Mouse (Mus musculus): Measurements from ENCODE around the gene Polr3f. TPM values are rescaled to one million over a fixed set of nuclear protein-coding genes. Genes with fewer than 3 reads are reported as not detected.

The Polr3f gene
- total RNA-seq, 2 experiments from 2014 or later: 14.6 to 16.9 TPM

DNA sequence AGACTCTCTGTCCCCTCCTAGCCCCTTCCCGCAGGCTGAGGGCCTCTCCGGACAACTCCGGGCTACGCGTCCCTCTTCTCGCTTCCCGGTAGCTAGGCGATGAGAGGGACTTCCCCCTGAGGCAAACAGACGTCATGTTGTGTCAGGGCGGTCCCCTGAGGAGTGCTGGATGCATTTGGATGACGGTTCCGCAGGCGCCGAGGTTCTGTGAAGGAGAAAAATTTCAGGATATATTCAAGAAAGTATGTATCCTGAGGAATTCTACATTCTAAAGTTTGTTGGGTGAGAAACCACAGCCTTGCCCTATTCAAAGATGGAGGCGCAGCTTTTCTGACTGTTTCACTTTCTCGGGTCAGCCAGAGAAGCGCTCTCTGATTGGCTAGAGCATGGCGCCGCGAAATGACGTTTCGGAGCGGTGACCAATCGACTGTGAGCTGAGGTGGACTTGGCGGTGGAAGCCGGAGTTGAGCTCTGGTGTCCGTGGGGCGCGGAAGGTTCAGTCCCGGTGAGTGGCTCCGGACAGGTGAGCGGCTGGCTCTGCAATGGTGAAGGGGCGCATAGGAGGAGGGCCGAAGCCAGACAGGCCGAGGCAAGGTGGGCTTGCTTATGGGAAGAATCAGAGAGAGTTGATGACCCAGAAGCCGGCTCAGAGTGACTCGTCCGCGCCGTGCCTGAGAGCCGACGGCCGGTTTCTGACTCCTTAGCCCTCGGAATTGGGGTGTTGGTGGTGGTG, 28.5 kb downstream of the Polr3f start, which contains the start of gene Sec23b:
Gene Sec23b, plus strand, starts transcription at position 410 of the 733 bp plus-strand sequence.
- DNase-seq: peak; percentile 98
- intact Hi-C loops (cut with DNase I): loop anchor here (1.0 to 5.0 kb wide), 2 partner anchors 29 to 36 kb away; partner anchors contain the start of genes Dzank1, Polr3f and Smim26

DNA sequence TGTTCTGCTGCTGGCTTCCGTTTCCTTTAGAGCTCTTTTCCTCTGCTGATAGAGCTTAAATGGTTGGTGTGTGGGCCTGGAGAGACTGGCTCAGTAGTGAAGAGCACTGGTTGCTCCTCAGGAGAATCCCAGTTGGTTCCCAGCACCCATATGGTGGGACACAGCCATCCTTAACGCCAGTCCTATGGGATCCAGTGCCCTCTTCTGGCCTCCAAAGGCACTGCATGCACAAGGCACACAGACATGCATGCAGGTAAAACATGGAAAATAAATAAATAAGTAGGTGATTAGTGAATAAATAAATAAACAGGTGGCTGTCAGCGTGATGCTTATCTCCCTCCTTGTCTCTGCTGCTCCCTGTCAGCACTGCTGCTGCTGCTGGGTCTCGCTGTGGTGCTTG, 61.2 kb downstream of the Polr3f start:
- intact Hi-C loops (cut with DNase I): no loop called here
- DNase-seq: no peak

Other genes starting within 250 kb of the Polr3f start
- not detected for gene Ovol2, start 195.6 kb upstream of the Polr3f start, total RNA-seq (2021)
- 10 to 100 TPM; 30.3 to 32.5 TPM for gene Kat14, start 158.7 kb upstream of the Polr3f start, total RNA-seq (2021)
- gene Pet117, start 158.7 kb upstream of the Polr3f start, total RNA-seq (2021): 10 to 100 TPM in 1 of 2 experiments, 1 to 10 TPM in 1; 9.1 to 14.1 TPM
- gene Dzank1, start 304 bp upstream of the Polr3f start, total RNA-seq (2021): 1 to 10 TPM; 1.8 to 2.2 TPM
- 10 to 100 TPM; 14.4 to 15.0 TPM for gene Rbbp9, start 23.2 kb downstream of the Polr3f start, total RNA-seq (2021)
- 10 to 100 TPM; 32.4 to 36.6 TPM for gene Sec23b, start 28.5 kb downstream of the Polr3f start, total RNA-seq (2021)
- gene Smim26, start 66.3 kb downstream of the Polr3f start, total RNA-seq (2021): 10 to 100 TPM; 65.4 to 67.9 TPM
- 10 to 100 TPM; 11.3 to 11.5 TPM for gene Dtd1, start 72.2 kb downstream of the Polr3f start, total RNA-seq (2021)

All from heart, postnatal 10 days (tissue).